Mouse (Mus musculus) ES-E14 (cell line): ENCODE measurements around the gene Cep55.

Experiments used
- CHD2 ChIP-seq: IDR thresholded peaks from 2 replicates; pipeline ENCODE4 v1.6.1; 2014; ENCODE audit warnings: mild to moderate bottlenecking, low read depth, low read length, inconsistent platforms
- HCFC1 ChIP-seq: IDR thresholded peaks from 2 replicates; pipeline ENCODE4 v1.6.1; 2012; ENCODE audit warnings: low read length, inconsistent platforms, borderline replicate concordance; ENCODE audit not compliant: insufficient read depth
- MAFK ChIP-seq: IDR thresholded peaks from 2 replicates; pipeline ENCODE4 v1.6.1; 2014; ENCODE audit warnings: mild to moderate bottlenecking, low read depth, low read length, inconsistent platforms; ENCODE audit not compliant: insufficient read depth
- ZC3H11A ChIP-seq: IDR thresholded peaks from 2 replicates; pipeline ENCODE4 v1.6.1; 2012; ENCODE audit warnings: low read depth, mild to moderate bottlenecking, inconsistent platforms, low read length, borderline replicate concordance
- ZNF384 ChIP-seq: IDR thresholded peaks from 2 replicates; pipeline ENCODE4 v1.6.1; 2012; ENCODE audit warnings: low read depth, low read length, inconsistent platforms

GRCm38 (mm10) chr19:38049686-38050085 lies 5.1 kb upstream of the Cep55 start:
- TF ChIP-seq ZNF384 (no peak), MAFK (no peak), ZC3H11A (no peak), HCFC1 (no peak), CHD2 (no peak)
